Mouse (Mus musculus) ES-Bruce4 (cell line): ENCODE measurements around the gene Pou2f3.

Source experiments
- CTCF ChIP-seq: IDR thresholded peaks from one replicate; pipeline ENCODE4 v1.8.1; 2011; ENCODE audit warnings: low read depth, low read length
- EP300 ChIP-seq: IDR thresholded peaks from 2 replicates; pipeline ENCODE4 v1.6.1; 2011; ENCODE audit warnings: low read depth, low read length; ENCODE audit not compliant: insufficient read depth
- POLR2A ChIP-seq: IDR thresholded peaks from one replicate; pipeline ENCODE4 v1.8.1; 2011; ENCODE audit warnings: low read length; ENCODE audit not compliant: insufficient read depth

DNA sequence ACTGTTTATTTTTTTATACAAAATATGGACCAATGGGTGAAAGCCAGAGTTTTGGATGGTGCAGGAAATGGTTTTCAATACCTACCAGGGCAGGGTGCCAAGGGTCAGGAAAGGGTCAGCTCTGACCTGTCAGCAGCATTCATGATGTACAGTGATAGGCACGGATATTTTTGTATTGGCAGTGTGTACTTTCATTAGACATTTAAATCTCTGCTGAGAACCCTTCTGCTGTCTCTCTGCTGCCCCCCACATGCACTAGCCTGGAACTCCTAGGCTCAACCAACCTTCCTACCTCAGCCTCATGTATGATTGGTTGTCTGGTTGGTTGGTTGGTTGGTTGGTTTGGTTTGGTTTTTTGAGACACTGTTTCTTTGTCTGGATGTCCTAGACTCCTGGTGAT, 87.8 kb downstream of the Pou2f3 start:
- TF ChIP-seq CTCF (peak; percentile 28), POLR2A (no peak), EP300 (no peak)
